Mouse (Mus musculus) thymus, postnatal 25 days (tissue): ENCODE results near the gene Tmem196.

ENCODE experiments used
- DNase-seq: peaks from one replicate; pipeline ENCODE4 v3.0.0; 2022

Gene Tmem196

DNA sequence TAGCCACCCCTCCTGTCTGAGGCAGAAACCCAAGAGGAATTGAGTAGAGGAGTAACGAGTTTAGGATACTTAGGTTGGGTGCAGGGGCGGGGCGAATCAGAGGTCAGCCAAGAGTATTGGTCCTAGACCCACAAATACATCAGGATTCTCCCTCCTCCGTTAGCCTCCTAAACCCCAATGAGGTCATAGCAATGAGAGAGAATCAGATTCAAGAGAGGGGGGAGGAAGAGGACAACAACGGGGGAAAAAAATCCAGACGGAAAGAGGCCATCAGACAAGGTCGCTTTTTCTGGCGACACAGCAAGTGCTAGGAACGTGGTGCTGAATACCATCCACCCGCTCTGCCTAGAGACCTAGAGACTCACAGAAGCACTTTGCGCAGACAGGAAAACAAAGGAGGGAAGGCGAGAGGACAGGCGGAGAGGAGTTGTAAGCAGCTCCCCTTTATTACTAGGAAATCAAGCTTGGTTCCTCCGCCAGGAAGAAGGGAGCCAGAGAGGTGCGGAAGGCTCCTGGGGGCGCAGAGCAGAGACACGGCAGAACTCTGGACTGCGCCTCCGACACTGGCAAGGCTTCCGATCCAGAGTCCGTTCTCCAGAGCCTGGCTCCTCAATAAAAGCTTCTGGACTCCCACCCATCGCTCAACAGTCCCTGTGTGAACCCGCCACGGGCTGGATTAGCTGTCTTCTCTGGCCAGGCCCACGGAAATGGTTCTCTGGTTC is at the start of gene Tmem196:
Gene Tmem196 (plus strand): TSS at position 234 of the 722 bp plus-strand sequence.
- DNase-seq, result no peak

DNA sequence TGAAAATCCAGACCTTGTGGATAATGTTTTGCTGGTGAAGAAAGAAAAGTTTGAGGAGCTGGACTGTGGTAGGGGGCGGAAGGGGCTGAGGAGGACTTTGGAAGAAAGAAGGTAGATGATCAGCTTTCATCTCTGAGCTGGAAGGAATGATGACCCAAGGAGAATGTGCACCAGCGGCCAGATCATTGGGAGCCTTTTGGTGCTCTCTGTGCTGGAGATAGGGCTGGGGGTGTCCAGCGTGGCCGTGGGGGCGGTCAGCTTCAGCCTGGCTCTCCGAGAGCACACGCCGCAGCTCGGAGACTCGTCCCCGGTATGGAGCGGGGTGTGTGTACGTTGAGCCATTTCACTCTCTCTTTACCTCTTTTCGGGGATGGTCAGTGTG is 680 bp downstream of the Tmem196 start:
- DNase-seq, result no peak

DNA sequence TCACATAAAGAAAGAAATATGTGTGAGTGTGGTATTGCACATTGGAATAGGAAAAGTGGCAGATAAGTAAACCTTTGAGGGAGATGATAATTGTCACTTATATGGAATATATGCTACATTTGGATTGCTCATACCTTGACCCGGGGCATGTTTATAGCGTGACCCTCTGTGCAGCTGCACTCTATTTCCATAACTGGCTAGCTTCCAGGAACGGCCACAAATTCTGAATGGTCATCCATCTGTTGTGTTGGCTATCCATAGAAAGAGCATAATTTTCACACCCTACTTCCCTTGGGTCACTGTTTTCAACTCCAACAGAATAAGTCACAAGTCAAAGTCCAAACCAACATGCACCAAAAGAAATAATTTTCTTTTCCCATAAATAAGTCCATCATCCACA is 11.4 kb downstream of the Tmem196 start:
- no peak for DNase-seq

DNA sequence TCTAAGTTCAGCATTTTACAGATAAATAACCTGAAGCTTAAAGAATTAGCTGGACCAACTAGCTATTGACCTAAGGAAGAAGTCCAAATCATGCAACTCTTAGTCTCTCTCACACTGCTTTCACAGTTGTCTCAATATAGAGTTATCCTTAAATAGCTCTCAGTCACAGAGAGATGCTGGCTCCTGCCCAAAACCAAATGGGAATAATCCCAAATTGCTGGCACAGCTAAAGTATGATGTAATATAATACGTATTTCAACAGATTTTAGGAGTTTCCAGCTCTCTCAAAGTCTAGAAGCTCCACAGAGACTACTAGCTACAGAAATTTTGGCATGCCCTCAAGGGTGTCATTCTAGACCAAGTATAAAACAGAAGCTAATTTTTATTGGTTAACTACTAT is 15.1 kb downstream of the Tmem196 start:
- DNase-seq, result no peak

DNA sequence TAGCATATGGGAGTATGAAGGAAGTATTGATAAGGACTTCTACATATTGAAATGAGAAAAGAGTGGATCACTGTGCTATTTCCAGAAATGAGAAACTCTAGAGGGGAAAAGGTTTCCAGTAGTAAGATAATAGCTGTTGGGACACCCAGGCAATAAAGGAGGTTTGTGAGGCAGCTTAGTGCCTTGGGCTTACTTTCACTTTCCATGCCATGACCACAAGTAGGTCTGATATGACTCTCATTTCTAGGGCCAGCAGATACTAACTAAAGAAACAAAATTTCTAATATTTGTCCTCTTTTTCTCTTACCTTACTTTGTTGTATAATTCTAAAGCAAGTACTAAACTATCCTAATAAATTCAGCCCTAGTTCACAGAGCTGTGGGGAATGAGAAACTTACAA is 19.8 kb downstream of the Tmem196 start:
- no peak for DNase-seq

DNA sequence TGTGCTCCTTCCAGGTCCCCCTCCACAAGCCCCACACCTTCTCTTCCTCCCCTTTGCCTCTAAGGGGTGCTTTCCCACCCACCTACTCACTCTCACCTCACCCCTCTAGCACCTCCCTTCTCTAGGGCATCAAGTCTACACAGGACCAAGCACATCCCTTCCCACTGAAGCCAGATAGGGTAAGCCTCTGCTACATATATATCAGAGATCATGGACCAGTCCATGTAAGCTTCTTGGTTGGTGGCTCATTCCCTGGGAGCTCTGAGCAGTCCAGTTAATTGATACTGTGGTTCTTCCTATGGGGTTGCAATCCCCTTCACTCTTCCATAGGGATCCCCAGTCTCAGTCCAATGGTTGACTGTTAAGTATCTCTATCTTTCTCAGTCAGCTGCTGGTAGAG is 24.4 kb downstream of the Tmem196 start:
- no peak for DNase-seq

DNA sequence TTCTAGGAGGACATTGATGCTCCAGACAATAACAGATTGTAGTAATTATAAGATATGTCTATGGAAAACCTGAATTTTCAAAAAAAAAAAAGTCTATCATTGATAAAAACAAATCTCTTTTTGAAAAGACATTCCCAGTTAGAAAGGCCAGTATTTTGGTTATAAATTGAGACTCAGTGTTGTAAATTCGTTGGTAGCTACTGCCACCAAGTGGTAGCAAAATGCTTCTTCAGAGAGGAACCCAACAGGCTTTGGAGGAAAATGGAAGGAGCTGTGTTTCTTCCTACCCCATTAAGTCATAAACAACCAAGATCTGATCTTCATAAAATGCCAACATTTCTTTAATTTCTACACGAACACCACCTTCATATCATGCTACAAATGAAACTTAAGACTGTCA is 36.1 kb downstream of the Tmem196 start:
- peak; percentile 4 for DNase-seq

DNA sequence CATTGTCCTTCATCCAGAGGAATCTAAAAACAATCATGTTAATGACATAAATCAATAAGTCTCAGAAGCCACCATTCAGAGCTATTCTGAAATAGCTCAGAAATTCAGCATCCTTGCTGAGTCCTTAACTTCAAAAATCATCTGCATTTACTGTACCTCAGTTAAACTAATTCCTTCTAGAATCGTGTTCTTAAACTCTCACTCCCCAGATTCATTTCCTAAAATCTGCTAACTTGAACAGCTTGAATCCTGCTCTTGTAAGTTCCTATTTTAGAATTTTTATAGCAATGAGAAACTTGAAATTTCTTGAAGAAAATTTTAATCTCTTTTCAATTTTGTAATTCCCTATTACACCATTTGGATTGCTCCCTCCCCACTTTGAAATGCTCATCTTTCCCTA is 52.6 kb downstream of the Tmem196 start:
- DNase-seq, result no peak

DNA sequence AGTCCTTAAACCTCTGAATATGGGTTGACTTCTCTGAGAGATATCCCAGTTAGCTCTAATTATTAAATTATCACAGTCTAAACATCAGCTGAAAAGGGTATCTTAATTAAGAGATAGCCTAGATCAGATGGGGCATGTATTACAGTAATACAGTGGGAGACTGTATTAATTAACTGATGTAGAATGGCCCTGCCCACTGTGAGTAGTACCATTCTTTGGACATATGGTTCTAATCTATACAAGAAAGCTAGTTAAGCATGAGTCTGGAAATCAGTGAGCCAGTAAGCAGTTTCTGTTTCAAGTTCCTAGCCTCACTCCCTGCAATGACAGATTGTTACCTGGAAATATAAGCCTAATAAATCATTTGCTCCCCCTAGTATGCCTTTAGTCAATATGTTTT is 58.7 kb downstream of the Tmem196 start:
- no peak for DNase-seq

DNA sequence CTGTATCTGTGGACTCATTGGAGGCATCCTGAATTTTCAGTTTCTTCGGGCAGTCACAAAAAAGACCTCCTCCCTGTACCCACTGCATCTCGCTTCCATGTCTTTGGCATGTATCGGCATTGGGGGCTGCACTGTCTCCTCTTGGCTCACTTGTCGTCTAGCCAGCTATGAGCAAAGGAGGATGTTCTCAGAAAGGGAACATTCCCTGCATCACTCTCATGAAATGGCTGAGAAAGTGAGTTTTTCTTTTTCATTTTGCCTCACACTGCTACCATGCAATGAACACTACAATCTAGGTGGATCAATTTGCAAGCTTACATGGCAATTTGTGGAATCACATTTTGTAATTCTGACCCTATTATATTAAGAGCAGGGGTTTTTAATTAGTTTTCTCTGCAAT is 69.1 kb downstream of the Tmem196 start:
- DNase-seq, result no peak

DNA sequence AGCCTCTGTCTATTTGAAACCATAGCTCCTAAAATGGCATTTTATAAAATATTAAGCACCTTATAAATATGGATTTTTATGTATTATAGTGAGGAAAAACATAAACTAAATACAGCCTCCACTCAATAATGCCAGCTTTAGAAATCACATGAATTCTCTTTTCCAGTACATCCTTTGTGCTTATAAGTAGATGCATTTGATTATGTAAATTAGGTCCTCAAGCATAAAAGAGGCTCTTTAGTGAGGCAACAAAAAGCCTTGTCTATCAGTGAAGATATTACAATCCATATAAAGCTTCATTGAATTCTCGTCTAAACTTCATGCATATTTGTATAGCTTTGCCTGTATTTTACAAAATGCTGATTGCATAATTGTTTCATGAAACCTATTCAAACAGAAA is 69.6 kb downstream of the Tmem196 start:
- no peak for DNase-seq

DNA sequence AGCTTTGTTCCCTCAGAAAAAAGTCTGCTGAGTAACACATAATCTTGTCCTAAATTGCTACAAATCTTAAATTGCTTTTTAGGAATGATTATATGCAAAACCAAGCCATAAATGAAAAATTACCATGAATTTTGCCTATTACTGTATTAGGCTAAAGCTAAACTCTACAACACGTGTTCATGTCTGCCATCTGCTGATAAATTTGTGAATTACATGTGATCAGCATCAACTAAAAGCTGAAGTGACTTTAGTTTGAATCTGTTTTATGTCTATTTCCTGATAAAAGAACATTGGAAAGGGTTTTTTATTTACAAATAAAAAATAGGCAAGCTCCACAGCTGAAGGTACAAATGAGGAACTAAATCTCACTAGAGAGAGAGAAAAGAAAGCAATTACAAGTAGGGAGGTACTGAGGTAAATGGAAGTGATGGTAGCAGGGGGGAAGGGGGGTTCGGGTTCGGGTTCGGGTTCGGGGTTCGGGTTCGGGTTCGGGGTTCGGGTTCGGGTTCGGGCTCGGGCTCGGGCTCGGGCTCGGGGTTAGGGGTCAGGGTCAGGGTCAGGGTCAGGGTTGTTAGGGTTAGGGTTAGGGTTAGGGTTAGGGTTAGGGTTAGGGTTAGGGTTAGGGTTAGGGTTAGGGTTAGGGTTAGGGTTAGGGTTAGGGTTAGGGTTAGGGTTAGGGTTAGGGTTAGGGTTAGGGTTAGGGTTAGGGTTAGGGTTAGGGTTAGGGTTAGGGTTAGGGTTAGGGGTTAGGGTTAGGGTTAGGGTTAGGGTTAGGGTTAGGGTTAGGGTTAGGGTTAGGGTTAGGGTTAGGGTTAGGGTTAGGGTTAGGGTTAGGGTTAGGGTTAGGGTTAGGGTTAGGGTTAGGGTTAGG is 82.7 kb downstream of the Tmem196 start:
- peak; percentile 81 for DNase-seq
